Mouse (Mus musculus) MN1 (cell line): ENCODE results near the gene Iqcc.

Source experiments
- DNase-seq: peaks from one replicate; pipeline ENCODE4 v3.0.0-alpha.2; 2016; ENCODE audit warnings: low spot score

The Iqcc gene

DNA sequence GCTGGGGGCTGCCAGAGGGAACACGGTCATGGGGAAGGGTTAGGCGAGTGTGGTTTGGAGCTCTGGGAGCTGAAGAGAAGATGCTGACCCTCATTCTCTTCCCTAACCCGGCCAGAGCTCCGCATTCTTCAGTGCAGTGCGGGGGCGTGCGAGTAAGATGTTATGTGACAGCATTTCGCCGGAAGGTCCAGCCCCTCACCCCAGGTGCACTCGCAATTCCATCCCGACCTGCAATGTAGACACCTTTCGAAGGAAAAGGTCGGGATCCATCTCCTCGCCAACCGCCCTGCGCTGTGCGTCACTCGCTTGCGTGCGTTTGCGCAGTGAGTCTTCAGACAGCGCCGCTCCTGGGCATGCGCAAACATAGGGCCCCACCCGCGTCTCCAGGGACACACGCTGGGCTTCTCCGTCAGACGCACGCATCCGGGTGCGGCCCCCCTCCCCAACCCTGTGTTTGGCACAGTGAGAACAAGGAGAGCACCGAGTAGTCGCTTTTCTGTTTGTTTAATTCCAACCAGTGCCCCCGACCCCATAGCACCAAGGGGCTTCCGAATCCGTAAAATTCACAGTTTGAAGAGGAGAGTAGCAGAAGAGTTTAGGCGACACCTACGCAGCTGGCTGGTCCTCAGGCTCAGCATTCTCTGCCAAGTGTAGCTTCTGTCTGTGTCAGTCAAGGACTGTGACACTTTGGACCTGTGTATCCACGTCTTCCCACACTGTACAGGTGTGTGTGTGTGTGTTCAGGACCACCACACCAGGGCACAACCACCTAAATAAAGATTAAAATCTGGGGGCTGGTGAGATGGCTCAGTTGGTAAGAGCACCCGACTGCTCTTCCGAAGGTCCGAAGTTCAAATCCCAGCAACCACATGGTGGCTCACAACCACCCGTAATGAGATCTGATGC is at the start of gene Iqcc:
Iqcc (minus strand) TSS at position 314 of the 906 bp plus-strand sequence.
- peak; percentile 92 for DNase-seq

DNA sequence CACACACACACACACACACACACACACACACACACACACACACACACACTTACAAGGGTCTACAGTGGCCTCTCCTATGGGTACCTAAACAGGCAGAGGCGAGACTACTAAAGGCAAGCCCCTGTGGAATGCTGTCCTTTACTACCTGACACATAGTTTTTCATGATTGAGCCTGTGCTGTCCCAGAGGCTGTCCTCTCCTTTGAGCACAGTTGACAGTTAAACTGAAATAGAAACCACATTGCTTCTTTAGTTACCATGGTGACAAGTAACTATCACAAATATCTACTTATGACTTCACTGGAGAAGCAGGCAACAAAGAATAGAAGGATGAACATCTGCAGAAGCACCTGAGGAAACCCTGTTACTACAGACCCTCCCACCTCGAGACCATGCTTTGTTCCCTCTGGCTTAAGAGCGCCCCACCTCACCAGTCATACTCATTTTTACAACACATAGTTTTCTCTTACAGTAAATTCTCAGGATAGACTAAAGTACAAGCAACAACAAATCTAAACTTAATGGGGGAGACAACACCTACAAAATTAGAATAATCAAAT is 43.4 kb upstream of the Iqcc start:
- DNase-seq: peak; percentile 44

DNA sequence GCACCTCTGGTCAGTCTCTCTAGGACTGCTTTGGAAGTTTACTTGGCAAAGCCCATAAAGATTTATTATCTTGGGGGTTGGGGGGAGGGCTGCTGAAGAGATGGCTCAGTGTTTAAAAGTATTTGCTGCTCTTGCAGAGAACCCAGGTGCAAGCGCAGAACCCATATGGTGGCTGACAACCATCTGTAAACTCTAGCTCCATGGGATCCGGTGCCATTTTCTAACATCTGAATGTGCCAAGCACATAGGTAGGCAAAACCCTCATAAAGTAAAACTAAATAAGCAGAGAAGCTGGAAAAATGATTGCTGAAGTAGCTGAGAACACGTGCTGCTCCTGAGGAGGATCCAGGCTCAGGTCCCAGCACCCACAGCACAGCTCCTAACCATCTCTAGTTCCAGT is 42.7 kb upstream of the Iqcc start:
- DNase-seq: no peak

DNA sequence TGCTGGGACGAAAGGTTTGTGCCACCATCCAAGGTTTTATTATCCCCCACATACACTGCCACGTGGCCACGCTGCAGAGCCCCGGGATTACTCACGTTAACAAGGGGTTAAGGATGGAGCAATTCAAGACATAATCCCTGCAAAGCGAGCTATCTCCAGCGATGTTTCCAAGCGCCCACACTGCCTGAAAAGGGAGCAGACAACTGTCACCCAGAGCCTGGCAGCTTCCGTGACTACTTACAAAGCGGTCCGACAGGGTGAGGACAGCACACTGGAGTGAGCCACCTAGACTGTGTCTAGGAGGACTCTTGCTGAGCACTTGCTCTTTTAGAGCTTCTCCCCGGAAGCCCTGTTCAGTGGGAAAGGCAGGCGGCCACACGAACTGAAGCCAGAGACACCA is 35.9 kb upstream of the Iqcc start:
- DNase-seq: no peak

DNA sequence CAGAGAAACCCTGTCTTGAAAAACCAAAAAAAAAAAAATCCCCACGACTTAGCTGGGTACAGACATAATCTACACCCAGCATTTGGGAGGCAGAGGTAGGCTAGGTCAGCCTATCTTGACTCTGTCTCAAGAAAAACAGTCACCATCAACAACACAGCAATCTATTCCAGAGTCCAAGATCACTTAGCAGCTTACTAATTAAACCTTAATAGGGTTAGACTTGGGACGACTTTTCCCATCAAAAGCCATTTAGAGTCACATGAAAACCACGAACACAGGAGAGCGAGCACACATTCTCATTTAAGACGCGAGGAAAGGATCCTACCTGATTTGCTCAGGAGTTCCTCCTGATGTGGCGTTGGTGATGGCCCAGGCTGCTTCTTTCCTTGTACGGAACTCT is 31.5 kb upstream of the Iqcc start:
- no peak for DNase-seq

DNA sequence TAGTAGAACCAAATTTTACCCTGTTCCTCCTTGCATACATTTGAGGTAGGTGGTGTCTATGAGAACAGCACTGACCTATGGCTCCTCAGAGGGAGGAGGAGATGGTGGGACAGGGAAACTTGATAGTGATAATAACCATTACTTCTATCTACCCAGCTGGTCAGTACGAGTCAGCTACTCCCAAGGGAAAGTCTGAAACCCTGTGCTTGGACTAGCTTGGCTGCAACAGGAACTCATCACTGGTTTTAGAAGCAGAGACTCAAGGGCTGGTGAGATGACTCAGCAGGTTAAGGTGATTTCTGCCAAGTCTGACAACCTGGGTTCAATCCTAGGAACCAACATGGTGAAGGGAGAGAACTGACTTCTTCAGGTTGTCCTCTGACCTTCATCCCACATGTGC is 29.8 kb upstream of the Iqcc start:
- no peak for DNase-seq

DNA sequence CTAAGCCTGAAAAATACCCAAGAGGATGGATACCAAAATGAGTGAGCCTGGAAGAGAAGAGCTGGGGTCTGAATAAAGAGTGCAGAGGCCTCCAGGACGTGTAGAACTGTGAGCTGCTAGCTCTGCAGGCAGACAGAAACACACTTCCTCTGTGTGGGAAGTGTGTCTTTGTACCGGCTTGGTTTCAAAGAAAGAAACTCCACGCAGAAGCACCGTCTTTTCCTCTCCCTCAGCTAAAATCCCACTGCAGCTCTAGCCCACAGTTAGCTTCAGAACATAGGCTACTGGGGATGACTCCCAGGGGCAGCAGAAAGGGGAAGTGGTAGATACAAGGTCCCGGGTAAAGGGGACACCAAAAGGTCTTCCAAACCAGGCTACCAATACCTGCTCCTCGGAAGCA is 26.3 kb upstream of the Iqcc start:
- no peak for DNase-seq

DNA sequence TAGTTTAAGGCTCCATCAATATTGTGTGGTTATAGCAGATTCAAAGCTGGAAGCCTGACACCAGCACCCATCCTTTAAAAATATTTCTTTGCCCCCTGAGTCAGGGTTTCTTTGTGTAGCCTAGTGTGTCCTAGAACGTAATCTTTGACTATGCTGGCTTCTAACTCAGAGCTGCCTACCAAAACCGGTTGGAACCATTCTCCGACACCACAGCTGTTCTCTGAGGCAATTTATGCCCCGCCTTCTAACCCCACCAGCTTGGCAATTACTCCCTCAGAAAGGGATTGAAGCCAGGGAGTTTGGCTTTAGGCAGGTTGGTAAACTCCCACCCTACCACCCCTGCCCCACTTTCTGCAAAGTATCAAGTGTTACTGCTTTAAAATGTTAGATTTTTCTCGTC is 22.9 kb upstream of the Iqcc start:
- DNase-seq: no peak

DNA sequence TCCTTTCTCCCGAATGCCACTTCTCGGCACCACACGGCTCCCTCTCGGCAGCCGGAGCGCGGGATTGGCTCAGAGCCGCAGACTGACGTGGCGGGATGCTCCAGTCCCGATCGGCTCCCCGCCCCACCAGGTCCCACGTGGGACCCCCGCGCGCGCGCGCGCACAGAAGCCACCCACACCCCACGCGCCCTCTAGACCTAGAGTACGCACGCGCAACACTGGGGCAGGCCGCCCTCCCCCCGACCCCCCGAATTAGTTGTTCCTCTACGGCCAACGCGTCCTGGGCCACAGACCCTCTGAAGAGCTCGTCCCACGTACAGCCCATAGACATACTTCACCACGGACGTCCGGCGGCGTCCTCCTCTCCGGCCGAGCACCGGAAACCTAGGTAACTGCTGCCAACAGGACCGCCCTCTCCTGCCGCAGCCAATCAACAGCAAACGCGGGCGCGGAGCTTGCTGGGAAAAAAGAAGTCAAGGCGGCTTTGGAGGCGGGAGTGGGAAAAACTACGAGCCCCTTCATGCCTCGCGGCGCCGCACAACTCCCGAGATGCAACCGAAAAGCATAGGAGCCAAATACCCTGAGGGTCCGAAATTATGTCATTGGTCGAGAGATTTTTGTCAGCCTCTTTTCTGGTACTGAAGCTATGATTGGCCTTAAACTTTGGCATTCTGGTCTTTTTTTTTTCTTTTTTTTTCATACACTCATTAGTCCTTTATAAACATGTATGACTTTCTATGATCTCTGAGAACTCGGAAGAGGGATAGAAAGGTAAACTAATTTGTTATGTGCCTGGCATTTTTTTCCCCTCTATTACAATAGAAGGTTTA is 22.0 kb upstream of the Iqcc start, which contains the start of gene Txlna:
Txlna (minus strand) TSS at position 428 of the 830 bp plus-strand sequence.
- DNase-seq: peak; percentile 95

DNA sequence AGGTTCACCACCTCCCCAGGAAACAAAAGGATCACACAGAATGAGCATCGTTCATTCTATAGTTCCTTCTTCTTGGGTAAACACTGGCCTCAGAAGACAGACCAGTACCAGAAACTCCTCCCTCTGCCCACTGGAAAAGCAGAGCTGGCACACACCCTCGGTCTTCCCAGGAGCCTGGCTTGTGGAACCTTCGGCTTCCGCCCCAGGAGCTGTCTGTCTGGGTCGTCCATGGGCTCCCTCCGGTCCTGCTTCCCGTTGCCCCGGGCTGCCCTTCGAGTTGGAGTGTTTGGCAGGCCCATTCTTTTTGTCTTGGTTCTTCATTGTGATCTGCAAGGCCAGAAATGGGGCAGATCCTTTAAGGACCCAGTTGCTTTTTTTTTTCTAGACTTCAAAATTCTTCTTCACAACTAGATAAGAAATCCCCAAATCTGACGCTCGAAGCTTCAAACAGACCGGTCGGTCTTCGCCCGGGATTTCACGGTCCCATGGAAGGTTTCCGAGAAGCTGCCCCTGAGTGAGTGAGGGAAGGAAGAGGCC is 21.3 kb upstream of the Iqcc start:
- DNase-seq: peak; percentile 49

DNA sequence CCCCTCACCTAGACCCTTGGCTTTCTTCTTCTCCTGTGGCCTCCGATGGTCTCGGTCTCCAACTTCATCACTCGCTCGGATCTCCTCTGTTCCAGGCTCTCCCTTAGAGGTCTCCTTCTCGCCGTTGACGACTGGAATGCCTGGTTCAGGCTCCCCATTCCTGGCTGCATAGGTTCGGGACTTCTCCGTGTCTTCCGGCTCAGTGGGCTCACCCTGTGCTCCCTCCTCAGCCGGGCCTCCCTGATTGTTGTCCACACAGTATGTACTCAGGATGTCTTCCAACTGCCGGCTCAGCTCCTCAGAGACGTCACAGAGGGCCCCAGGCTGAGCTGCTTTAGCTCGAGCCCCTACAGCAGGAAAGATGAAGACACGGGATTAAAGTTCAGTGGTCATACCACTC is 20.3 kb upstream of the Iqcc start:
- no peak for DNase-seq

DNA sequence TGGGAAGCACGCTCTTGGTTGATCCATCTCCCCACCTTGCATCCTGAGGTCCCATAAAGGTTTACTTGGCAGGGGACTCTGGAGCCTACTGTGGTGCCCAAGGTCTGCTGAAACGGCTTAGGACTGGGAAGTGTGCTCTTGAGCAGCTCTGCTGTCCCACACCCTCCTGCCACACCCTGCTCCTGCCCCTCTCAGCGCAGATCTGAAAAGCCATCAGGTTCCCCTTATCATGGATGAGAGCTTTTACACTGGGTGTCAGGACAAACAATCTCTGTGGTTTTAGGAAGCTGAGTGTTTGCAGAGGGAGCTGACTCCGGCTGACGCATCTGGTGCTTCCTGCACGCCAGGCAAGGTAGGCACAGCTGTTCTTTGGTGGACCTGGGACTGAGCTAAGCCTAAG is 15.0 kb upstream of the Iqcc start:
- no peak for DNase-seq

DNA sequence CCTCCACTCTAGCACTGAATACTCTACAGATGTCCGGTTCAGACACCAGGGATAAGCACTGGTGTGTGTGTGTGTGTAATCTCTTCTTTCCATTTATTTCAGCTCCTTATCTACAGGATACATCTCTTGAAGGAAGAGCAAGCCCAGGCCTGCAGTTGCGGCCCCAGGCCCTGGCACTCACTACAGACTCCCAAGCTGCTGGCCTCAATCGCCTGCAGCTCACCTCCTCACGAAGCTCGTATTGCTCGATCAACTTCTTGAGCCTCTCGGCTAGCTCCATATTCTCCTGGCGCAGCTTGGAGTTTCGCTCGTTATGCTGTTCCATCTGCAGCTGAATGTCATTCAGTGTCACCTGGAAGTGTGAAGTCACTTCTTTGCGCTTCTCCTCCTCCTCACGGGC is 13.0 kb upstream of the Iqcc start:
- DNase-seq: no peak

DNA sequence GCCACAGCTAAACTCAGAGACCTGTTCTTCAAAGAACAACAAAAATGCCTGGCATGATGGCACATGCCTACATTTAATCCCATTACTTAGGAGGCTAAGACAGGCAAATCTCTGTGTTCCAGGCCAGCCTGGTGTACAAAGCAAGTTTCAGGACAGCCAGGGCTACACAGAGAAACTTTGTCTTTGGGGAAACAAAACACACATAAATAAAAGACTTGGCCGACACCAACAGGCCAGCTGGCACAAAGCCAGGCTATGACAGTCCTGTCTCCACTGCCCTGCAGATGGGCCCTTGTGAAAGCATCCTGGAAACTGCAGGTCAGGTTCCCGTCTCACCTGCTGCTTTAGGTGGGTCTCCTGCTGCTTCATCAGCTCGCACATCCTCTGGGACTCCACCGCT is 12.0 kb upstream of the Iqcc start:
- DNase-seq: peak; percentile 59

DNA sequence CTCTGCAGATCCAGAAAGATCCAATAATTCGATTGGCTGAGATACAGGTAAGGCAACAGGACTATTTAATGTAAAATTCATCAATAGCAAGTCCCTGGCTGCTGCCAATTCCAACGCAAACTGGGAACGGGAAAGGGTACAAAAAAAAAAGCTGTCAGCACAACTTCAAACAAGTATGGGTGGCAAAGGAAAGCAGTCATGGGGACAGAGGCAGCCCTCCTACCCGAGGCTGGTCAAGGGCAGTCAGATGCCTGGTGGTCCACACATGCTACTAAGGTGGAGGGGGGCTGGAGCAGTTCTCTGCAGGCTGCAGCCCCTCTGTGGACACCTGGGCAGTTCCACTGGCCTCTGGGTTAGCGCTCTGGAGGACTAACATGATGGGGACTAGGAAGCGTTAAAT is 7.1 kb upstream of the Iqcc start:
- no peak for DNase-seq

DNA sequence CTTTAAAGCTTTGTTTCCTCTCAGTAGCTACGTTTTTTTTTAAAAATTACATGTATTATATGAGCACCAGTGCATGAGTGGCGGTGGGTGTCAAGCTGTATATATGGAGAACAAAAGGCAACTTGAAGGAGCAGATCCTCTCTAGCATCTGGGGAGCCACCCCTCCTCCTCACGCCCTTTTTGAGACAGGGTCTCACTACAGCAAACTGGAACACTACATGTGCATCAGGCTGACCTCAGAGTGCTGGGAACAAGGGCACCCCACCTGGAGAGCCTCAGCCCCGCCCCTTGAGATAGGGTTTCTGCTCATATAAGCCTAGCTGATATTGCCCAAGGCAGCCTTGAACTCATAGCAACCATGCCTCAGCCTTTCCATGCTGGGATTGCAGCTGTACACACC is 6.6 kb upstream of the Iqcc start:
- DNase-seq: no peak

DNA sequence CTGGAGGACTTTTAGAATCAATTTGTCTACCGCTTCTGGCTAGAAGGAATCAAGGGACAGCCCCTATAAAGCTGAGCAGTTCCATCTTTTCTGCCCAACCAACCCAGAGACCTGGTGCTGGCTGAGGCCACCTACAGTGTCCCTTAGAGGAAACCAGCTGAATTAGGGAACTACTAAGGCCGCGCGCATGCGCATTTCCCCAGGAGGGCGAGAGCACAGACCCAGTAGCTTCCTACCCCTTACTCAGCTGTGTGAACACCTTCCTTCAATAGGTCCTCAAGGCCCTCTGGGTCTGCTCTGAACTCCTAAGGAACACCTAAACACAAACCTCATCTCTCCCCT is 6.1 kb upstream of the Iqcc start:
- DNase-seq: no peak

DNA sequence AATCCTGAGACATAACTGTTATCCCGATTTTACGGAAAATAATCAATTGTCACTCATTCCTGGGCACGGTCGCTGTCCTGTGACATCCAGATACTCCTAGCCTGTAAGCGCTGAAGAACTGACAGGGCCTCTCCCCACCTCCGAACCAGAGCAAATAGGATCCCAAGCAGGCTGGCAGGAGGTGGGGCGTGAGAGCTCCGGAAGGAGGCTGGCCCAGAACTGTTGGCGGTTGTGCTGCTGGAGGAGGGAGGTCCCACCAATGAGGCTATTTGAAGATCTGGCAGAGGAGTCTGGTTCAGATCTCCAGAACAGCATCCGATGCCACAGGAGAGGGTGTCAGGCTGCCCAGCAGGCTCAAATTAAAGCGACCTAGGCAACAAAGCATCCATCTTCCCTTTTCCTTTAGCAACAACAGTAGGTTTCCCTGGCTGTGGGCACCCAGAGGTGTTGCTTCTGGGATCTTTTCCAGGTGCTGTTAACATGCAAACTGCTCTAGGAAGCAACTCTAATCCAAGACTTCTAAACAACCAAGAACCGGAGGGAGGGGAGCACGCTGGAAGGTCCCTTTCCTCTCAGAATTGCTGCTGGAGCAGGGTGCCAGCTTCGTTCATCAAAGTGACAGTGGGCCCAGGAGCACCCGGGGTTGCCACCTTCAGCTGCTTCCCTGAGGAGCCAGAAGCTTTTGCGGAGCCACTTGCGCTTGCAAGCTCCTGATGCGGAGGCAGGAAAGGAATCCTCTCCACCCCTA is 5.6 kb upstream of the Iqcc start:
- peak; percentile 89 for DNase-seq

DNA sequence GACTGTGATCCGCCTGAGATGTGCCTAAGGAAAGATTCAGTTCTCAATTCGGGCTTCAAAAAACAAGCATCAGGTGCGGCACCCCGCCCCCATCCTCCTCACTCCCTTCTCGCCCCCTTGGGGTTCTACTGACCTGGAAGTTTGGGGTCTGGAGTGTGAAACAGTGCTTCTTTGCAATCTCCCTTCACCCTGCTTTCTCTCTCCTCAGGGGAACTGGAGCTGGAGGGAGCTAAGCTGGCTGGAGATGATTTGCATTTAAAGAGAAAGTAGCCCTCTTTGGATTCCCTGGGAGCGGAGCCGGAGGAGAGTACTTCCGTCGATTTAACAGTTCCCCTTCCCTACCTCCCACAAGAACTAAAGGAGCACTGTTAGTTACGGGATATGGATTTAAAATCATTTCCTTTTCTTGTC is 4.8 kb upstream of the Iqcc start, which contains the start of gene Ccdc28b:
Ccdc28b (minus strand) TSS at position 267 of the 411 bp plus-strand sequence.
- DNase-seq: peak; percentile 58

DNA sequence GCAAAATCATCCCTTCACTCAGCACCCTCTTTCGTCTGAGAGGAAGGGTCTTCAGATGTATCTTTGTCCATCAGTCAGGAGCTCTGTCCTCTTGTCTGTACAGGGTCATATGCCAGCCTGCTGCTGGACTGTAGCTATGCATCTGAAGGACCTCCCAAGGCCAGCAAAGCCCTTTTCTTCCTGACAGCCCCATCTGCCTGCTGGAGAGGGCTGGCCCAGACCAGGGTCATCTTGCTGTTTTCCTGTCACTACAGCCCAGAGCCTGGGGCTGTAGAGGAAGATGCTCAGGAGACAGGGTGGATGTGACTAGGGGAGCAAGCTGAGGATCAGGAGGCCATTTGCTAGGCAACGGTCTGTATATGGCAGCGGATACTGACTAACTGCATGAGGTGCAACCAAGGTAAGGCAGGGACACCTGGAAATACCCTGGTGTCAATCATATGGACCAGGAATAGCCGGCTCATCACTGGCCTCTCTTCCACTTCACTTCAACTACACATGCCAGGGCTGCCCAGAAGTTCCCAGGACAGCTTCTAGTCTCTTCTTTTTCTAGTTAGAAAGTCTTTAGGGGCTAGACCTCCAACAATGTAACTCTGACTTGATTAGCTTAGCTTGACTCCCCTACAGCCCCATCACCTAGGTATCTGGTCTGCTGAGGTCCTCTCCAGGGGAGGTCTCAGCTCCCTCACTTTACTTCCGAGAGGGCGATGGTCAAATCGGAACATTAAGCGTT is 4.1 kb upstream of the Iqcc start:
- no peak for DNase-seq
